Mouse (Mus musculus): Measurements from ENCODE around the gene Prrx2.

- TF ChIP-seq CTCF (IDR thresholded peaks at IDR 0.05; ENCODE audit: control insufficient read depth, insufficient read depth, insufficient replicate concordance, low read depth, low read length) (no peak), POLR2A (IDR thresholded peaks at IDR 0.05; ENCODE audit: control insufficient read depth, low read depth, low read length) (no peak)
These were observed 66.9 kb downstream of the Prrx2 start for GRCm38 (mm10) chr2:30901646-30902160.

All from testis, adult 2 months (tissue).